Mouse (Mus musculus): ENCODE measurements around the gene Tmem9.

DNA sequence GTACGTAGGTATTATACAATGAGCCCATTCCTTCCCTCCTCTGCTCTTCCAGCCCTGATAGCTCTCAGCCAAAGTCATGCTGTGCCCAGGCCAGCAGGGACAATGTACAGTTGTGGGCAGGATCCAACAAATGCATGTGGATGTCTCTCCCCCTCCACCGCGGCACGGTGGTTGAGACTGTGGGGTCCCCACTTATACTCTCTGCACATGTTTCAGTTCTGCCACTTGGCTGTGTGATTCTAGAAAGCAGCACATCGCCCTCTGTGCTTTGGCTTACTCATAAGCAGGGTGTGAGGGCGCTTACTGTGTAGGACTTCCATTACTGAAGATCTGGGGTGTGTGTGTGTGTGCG lies 53.8 kb downstream of the Tmem9 start:
- TF ChIP-seq CTCF (IDR thresholded peaks at IDR 0.05; ENCODE audit: borderline replicate concordance, insufficient read depth, low read length) (no peak), POLR2A (IDR thresholded peaks at IDR 0.05; ENCODE audit: low read depth, low read length) (no peak)

Data from embryonic fibroblast, embryonic 13.5 days (primary cell).